In genomic region chr7:29233745-29234144, GRCm38 (mm10) we compare ENCODE assay signal across 12 mouse cellular contexts. TPM values are rescaled to one million over a fixed set of nuclear protein-coding genes. Genes with fewer than 3 reads are reported as not detected.
DNase-seq lines count a peak whose midpoint lies in the region; ATAC-seq and TF ChIP-seq lines count a peak whose summit lies in the region.
"Had no signal": no experiment of that assay in that cellular context is flagged by ENCODE, and none has a peak within 500 bp of the region (broad histone marks: within the 10 kb centered on the region; RNA-seq: fewer than 3 reads in every experiment).

No protein-coding gene starts in this region.

- H3K27ac ChIP-seq in embryonic fibroblast, embryonic 13.5 days (ENCODE audit: insufficient read depth, low read length), result 0 out of 2 replicates have a peak overlapping the region, but pooled peaks have one; percentile 1
- H3K27ac ChIP-seq: stomach, embryonic 15.5 days had no signal

- ATAC-seq in megakaryocyte, adult 5-6 weeks (ENCODE audit: poor library complexity, severe bottlenecking), result no peak

- TF ChIP-seq POLR2A in embryonic fibroblast, embryonic 13.5 days (IDR thresholded peaks at IDR 0.05; ENCODE audit: low read depth, low read length), result no peak
- peak; percentile 19; the same call in 1 of the 2 replicates for TF ChIP-seq POLR2A in lung, adult 2 months (IDR thresholded peaks at IDR 0.05; ENCODE audit: borderline replicate concordance, extremely low read depth, low read depth, low read length)

- H3K4me3 ChIP-seq in megakaryocyte, embryonic 14.5 days (replicated peaks), result peak overlapping the region; percentile 97
- H3K4me3 ChIP-seq in embryonic fibroblast, embryonic 13.5 days (ENCODE audit: insufficient read depth, low read length), result no peak overlapping the region
- H3K4me3 ChIP-seq in lung, adult 2 months (replicated peaks; ENCODE audit: extremely low read depth, low read depth, low read length), result no peak overlapping the region
- H3K4me3 ChIP-seq: stomach, embryonic 15.5 days had no signal

- no peaks in the 10 kb centered on the region for H3K27me3 ChIP-seq in megakaryocyte, embryonic 14.5 days (replicated peaks)

- H3K4me1 ChIP-seq in megakaryocyte, embryonic 14.5 days, result peaks cover 84% of the 10 kb centered on the region
- no peaks in the 10 kb centered on the region for H3K4me1 ChIP-seq in embryonic fibroblast, embryonic 13.5 days (ENCODE audit: control insufficient read depth, insufficient read depth, low read length)
- peaks cover 8% of the 10 kb centered on the region for H3K4me1 ChIP-seq in lung, adult 2 months (ENCODE audit: control insufficient read depth, insufficient read depth, low read length)

- WGBS in lung, adult 2 months, result 35% methylated on average over 6 of the region's 6 CpGs

- no peak for DNase-seq in lung, adult 2 months
- DNase-seq in testis, postnatal 14 days (ENCODE audit: low spot score), result peak; percentile 70
- DNase-seq in urinary bladder, adult 18-20 months (ENCODE audit: low spot score in 2 of 2), result no peak
- no peak for DNase-seq in embryo, embryonic 9.5 days (ENCODE audit: extremely low spot score)
- DNase-seq: adrenal gland, adult 2 months; cerebellum, adult 11-12 months; kidney, adult 2 months; liver had no signal

- no peaks in the 10 kb centered on the region for H3K9me3 ChIP-seq in megakaryocyte, embryonic 14.5 days
- H3K9me3 ChIP-seq: stomach, embryonic 15.5 days had no signal

- TF ChIP-seq CTCF in embryonic fibroblast, embryonic 13.5 days (IDR thresholded peaks at IDR 0.05; ENCODE audit: borderline replicate concordance, insufficient read depth, low read length), result no peak
- TF ChIP-seq CTCF in lung, adult 2 months (IDR thresholded peaks at IDR 0.05; ENCODE audit: insufficient read depth, low read length), result no peak

- H3K36me3 ChIP-seq in megakaryocyte, embryonic 14.5 days (replicated peaks; ENCODE audit: low read length), result peaks cover 20% of the 10 kb centered on the region
- H3K36me3 ChIP-seq: stomach, embryonic 15.5 days had no signal

RNA-seq across cellular contexts. Expression of gene Kcnk6, which starts 1.4 kb away (rescaled TPM):
- 32.5 and 42.2 TPM in 2 replicates for polyA plus RNA-seq in megakaryocyte, embryonic 14.5 days (2012; ENCODE audit: insufficient read depth, low replicate concordance)
- total RNA-seq in megakaryocyte, adult 5-6 weeks (2015), result 9.2 and 10.1 TPM in 2 replicates
- 14.5 and 14.6 TPM in 2 replicates for total RNA-seq in megakaryocyte, adult 5-6 weeks (2017)
- 1.4 and 2.7 TPM in 2 replicates for polyA plus RNA-seq in embryonic fibroblast, embryonic 13.5 days (2011; ENCODE audit: insufficient read length, low read depth, missing spikeins)
- 30.6 and 41.5 TPM in 2 replicates for polyA plus RNA-seq in lung, adult 2 months (2012; rRNA removed)

RNA-seq across cellular contexts. Expression of gene Yif1b, which starts 4.4 kb away (rescaled TPM):
- 1,324 and 2,330 TPM in 2 replicates for polyA plus RNA-seq in megakaryocyte, embryonic 14.5 days (2012; ENCODE audit: insufficient read depth, low replicate concordance)
- 36.2 and 38.0 TPM in 2 replicates for total RNA-seq in megakaryocyte, adult 5-6 weeks (2015)
- 19.1 and 21.8 TPM in 2 replicates for total RNA-seq in megakaryocyte, adult 5-6 weeks (2017)
- polyA plus RNA-seq in embryonic fibroblast, embryonic 13.5 days (2011; ENCODE audit: insufficient read length, low read depth, missing spikeins), result 67.7 and 68.0 TPM in 2 replicates
- 182 and 190 TPM in 2 replicates for polyA plus RNA-seq in lung, adult 2 months (2012; rRNA removed)

RNA-seq across cellular contexts. Expression of gene 2200002D01Rik, which starts 14.5 kb away (rescaled TPM):
- polyA plus RNA-seq in megakaryocyte, embryonic 14.5 days (2012; ENCODE audit: insufficient read depth, low replicate concordance), result 0.46 TPM in 1 of 2 replicates, not detected in the other
- not detected in 2 replicates for total RNA-seq in megakaryocyte, adult 5-6 weeks (2015)
- total RNA-seq in megakaryocyte, adult 5-6 weeks (2017), result 0.37 and 2.4 TPM in 2 replicates
- 10.6 and 40.6 TPM in 2 replicates for polyA plus RNA-seq in embryonic fibroblast, embryonic 13.5 days (2011; ENCODE audit: insufficient read length, low read depth, missing spikeins)
- polyA plus RNA-seq in lung, adult 2 months (2012; rRNA removed), result 7.9 and 12.6 TPM in 2 replicates

RNA-seq across cellular contexts. Expression of gene Catsperg1, which starts 19.9 kb away (rescaled TPM):
- polyA plus RNA-seq in megakaryocyte, embryonic 14.5 days (2012; ENCODE audit: insufficient read depth, low replicate concordance), result 0.19 and 0.61 TPM in 2 replicates
- total RNA-seq in megakaryocyte, adult 5-6 weeks (2015), result 1.4 and 3.8 TPM in 2 replicates
- 1.2 and 7.5 TPM in 2 replicates for total RNA-seq in megakaryocyte, adult 5-6 weeks (2017)
- 0.40 and 0.47 TPM in 2 replicates for polyA plus RNA-seq in embryonic fibroblast, embryonic 13.5 days (2011; ENCODE audit: insufficient read length, low read depth, missing spikeins)
- 3.4 and 3.9 TPM in 2 replicates for polyA plus RNA-seq in lung, adult 2 months (2012; rRNA removed)

RNA-seq across cellular contexts. Expression of gene Spint2, which starts 48.0 kb away (rescaled TPM):
- 19.9 and 37.0 TPM in 2 replicates for polyA plus RNA-seq in megakaryocyte, embryonic 14.5 days (2012; ENCODE audit: insufficient read depth, low replicate concordance)
- total RNA-seq in megakaryocyte, adult 5-6 weeks (2015), result 6.1 and 7.3 TPM in 2 replicates
- 2.6 and 5.3 TPM in 2 replicates for total RNA-seq in megakaryocyte, adult 5-6 weeks (2017)
- polyA plus RNA-seq in embryonic fibroblast, embryonic 13.5 days (2011; ENCODE audit: insufficient read length, low read depth, missing spikeins), result 11.6 and 11.7 TPM in 2 replicates
- polyA plus RNA-seq in lung, adult 2 months (2012; rRNA removed), result 317 and 391 TPM in 2 replicates
